Mouse (Mus musculus): ENCODE measurements around the gene Ube2q2. TPM values are rescaled to one million over a fixed set of nuclear protein-coding genes. Genes with fewer than 3 reads are reported as not detected.

The Ube2q2 gene
- total RNA-seq, 2 experiments from 2014 or later = 10.5 to 13.5 TPM

Other genes starting within 250 kb of the Ube2q2 start
- not detected in 2 replicates for gene Hykk, start 231.6 kb upstream of the Ube2q2 start, total RNA-seq (2015; ENCODE audit: low replicate concordance)
- gene Hykk, start 231.6 kb upstream of the Ube2q2 start, total RNA-seq (2017; ENCODE audit: low replicate concordance) = 0.30 TPM in 1 of 2 replicates, not detected in the other
- gene Psma4, start 198.1 kb upstream of the Ube2q2 start, total RNA-seq (2015; ENCODE audit: low replicate concordance) = 93.1 and 102 TPM in 2 replicates
- gene Psma4, start 198.1 kb upstream of the Ube2q2 start, total RNA-seq (2017; ENCODE audit: low replicate concordance) = 60.1 and 70.1 TPM in 2 replicates
- gene AY074887, start 197.9 kb upstream of the Ube2q2 start, total RNA-seq (2015; ENCODE audit: low replicate concordance) = not detected in 2 replicates
- not detected in 2 replicates for gene AY074887, start 197.9 kb upstream of the Ube2q2 start, total RNA-seq (2017; ENCODE audit: low replicate concordance)
- gene Chrna5, start 168.0 kb upstream of the Ube2q2 start, total RNA-seq (2015; ENCODE audit: low replicate concordance) = not detected in 2 replicates
- gene Chrna5, start 168.0 kb upstream of the Ube2q2 start, total RNA-seq (2017; ENCODE audit: low replicate concordance) = not detected in 2 replicates
- gene Chrna3, start 122.3 kb upstream of the Ube2q2 start, total RNA-seq (2015; ENCODE audit: low replicate concordance) = not detected in 2 replicates
- not detected in 2 replicates for gene Chrna3, start 122.3 kb upstream of the Ube2q2 start, total RNA-seq (2017; ENCODE audit: low replicate concordance)
- gene Chrnb4, start 100.1 kb upstream of the Ube2q2 start, total RNA-seq (2015; ENCODE audit: low replicate concordance) = not detected in 2 replicates
- gene Chrnb4, start 100.1 kb upstream of the Ube2q2 start, total RNA-seq (2017; ENCODE audit: low replicate concordance) = not detected in 2 replicates
- 18.0 and 22.3 TPM in 2 replicates for gene Fbxo22, start 60.1 kb downstream of the Ube2q2 start, total RNA-seq (2015; ENCODE audit: low replicate concordance)
- gene Fbxo22, start 60.1 kb downstream of the Ube2q2 start, total RNA-seq (2017; ENCODE audit: low replicate concordance) = 8.2 and 12.2 TPM in 2 replicates
- gene Nrg4, start 178.0 kb downstream of the Ube2q2 start, total RNA-seq (2015; ENCODE audit: low replicate concordance) = 1.7 and 3.6 TPM in 2 replicates
- gene Nrg4, start 178.0 kb downstream of the Ube2q2 start, total RNA-seq (2017; ENCODE audit: low replicate concordance) = 2.3 and 2.7 TPM in 2 replicates
- gene Tmem266, start 178.1 kb downstream of the Ube2q2 start, total RNA-seq (2015; ENCODE audit: low replicate concordance) = not detected in 2 replicates
- not detected in 2 replicates for gene Tmem266, start 178.1 kb downstream of the Ube2q2 start, total RNA-seq (2017; ENCODE audit: low replicate concordance)